Mouse (Mus musculus) lung, postnatal 0 days (tissue): ENCODE measurements around the gene Ap3m1.

Source experiments
- CTCF ChIP-seq: IDR thresholded peaks from 2 replicates; pipeline ENCODE4 v1.5.1; 2016; ENCODE audit warnings: antibody characterized with exemption, mild to moderate bottlenecking
- EP300 ChIP-seq: IDR thresholded peaks from 2 replicates; pipeline ENCODE4 v1.6.1; 2016; ENCODE audit warnings: antibody characterized with exemption, mild to moderate bottlenecking, control low read depth

DNA sequence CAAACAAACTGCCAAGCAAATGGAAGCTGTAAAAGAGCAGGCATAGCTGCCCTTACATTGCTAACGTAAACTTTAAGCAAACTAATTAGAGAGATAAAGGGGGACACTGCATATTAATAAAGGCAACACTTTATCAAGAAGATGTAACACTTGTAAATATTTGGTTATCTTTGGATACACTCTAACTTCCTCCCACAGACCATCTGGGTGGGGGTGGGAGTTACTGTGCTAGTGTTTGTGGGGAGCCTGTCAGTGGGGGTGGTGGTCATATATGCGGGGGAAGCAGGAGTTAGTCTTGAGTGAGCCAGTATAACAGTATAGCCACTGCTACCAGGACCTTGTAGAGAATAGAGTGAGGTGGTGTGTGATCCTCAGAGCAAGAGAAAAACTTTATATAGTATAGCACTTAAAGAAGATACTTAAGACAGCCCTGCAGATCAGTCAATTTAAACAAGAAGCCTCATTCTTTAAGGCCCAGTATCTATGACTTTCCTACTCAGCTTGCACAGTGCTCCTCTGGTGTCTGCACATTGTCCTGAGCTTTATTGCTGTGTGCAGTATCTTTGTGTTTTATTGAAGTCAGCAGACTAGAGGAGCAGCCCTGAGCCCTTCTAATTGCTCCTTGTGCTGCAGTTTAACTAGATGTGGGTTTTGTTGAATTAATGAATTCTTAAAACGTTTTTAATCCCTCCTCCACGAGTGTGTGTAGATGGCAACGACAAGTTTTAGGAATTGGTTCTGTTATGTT, 10.6 kb upstream of the Ap3m1 start:
- TF ChIP-seq EP300, result no peak
- no peak for TF ChIP-seq CTCF
